Mouse (Mus musculus): ENCODE data around the gene Gm15517.
"Not testable (repeated sequence)": the region's sequence is repeated elsewhere in the genome, so short reads cannot be mapped to it uniquely, and the experiment has no call there.

Gm15517 gene

GRCm38 (mm10) chr7:44262791-44263643 is 1.8 kb downstream of the Gm15517 start:
- in situ Hi-C loops (cut with MboI, MseI) = loop anchor here (5.0 kb wide), 1 partner anchor 219 kb away; no protein-coding TSS in a partner anchor

GRCm38 (mm10) chr7:44268117-44268516 is 6.9 kb downstream of the Gm15517 start:
- in situ Hi-C loops (cut with MboI, MseI) = loop anchor here (5.0 kb wide), 2 partner anchors 44 to 84 kb away; partner anchors contain the start of gene Shank1

GRCm38 (mm10) chr7:44269397-44269796 is 8.2 kb downstream of the Gm15517 start:
- in situ Hi-C loops (cut with MboI, MseI) = loop anchor here (5.0 kb wide), 2 partner anchors 43 to 83 kb away; partner anchors contain the start of gene Shank1

- in situ Hi-C loops (cut with MboI, MseI) = no loop called here
Observed at GRCm38 (mm10) chr7:44271309-44271708, 10.1 kb downstream of the Gm15517 start.

GRCm38 (mm10) chr7:44272546-44272945 is 11.3 kb downstream of the Gm15517 start:
- in situ Hi-C loops (cut with MboI, MseI) = no loop called here

- in situ Hi-C loops (cut with MboI, MseI) = no loop called here
Observed at GRCm38 (mm10) chr7:44273446-44273845, 12.2 kb downstream of the Gm15517 start.

- in situ Hi-C loops (cut with MboI, MseI) = no loop called here
Observed at GRCm38 (mm10) chr7:44274096-44274495, 12.8 kb downstream of the Gm15517 start.

GRCm38 (mm10) chr7:44275546-44275945 is 14.3 kb downstream of the Gm15517 start:
- in situ Hi-C loops (cut with MboI, MseI) = no loop called here

GRCm38 (mm10) chr7:44276461-44277249 is 15.4 kb downstream of the Gm15517 start:
- in situ Hi-C loops (cut with MboI, MseI) = no loop called here

GRCm38 (mm10) chr7:44277250-44277622 is 16.0 kb downstream of the Gm15517 start:
- in situ Hi-C loops (cut with MboI, MseI) = no loop called here

GRCm38 (mm10) chr7:44280959-44281358 is 19.7 kb downstream of the Gm15517 start:
- in situ Hi-C loops (cut with MboI, MseI) = no loop called here

- in situ Hi-C loops (cut with MboI, MseI) = no loop called here
Observed at GRCm38 (mm10) chr7:44281586-44281985, 20.3 kb downstream of the Gm15517 start.

GRCm38 (mm10) chr7:44287760-44288159 is 26.5 kb downstream of the Gm15517 start:
- in situ Hi-C loops (cut with MboI, MseI) = no loop called here

- in situ Hi-C loops (cut with MboI, MseI) = no loop called here
Observed at GRCm38 (mm10) chr7:44290986-44291385, 29.7 kb downstream of the Gm15517 start.

GRCm38 (mm10) chr7:44291418-44291817 is 30.2 kb downstream of the Gm15517 start:
- in situ Hi-C loops (cut with MboI, MseI) = no loop called here

- in situ Hi-C loops (cut with MboI, MseI) = not testable (repeated sequence)
Observed at GRCm38 (mm10) chr7:44297501-44297900, 36.3 kb downstream of the Gm15517 start.

GRCm38 (mm10) chr7:44303346-44304340 is 42.4 kb downstream of the Gm15517 start:
- in situ Hi-C loops (cut with MboI, MseI) = no loop called here

GRCm38 (mm10) chr7:44304463-44304774 is 43.2 kb downstream of the Gm15517 start:
- in situ Hi-C loops (cut with MboI, MseI) = no loop called here

- in situ Hi-C loops (cut with MboI, MseI) = no loop called here
Observed at GRCm38 (mm10) chr7:44304775-44305641, 43.8 kb downstream of the Gm15517 start.

GRCm38 (mm10) chr7:44305686-44306085 is 44.4 kb downstream of the Gm15517 start:
- in situ Hi-C loops (cut with MboI, MseI) = no loop called here

Data from regulatory T cell (primary cell).